Mouse (Mus musculus) forebrain, embryonic 14.5 days (tissue): ENCODE measurements at regions not wholly inside any gene's neighbourhood (a gene's known extent, or its start where the extent isn't known, plus 50 kb on each side); places are given as distances from the start of the nearest gene placed in this dataset.

ENCODE experiments used
- ATAC-seq: fragments of 200-750 bp; cut with Nextera tagmentation; 2 replicates; pipeline ENCODE4 v1.8.0; 2017; ENCODE audit warnings: mild to moderate bottlenecking, moderate library complexity
- DNase-seq: peaks from one replicate; pipeline ENCODE4 v3.0.0-alpha.2; 2015; ENCODE audit warnings: low spot score
- H3K27ac ChIP-seq: fragments of 300-500 bp; sonication (generic); 2 replicates; pipeline ENCODE4 v1.5.1; 2014; ENCODE audit warnings: low read depth, mild to moderate bottlenecking, control low read depth, low read length, moderate library complexity
- H3K27me3 ChIP-seq: fragments of 300-500 bp; sonication (generic); replicated peaks from 2 replicates; pipeline ENCODE4 v1.6.1; 2014; ENCODE audit warnings: low read length, control low read depth, mixed read lengths; ENCODE audit not compliant: control insufficient read depth, insufficient read depth
- H3K36me3 ChIP-seq: fragments of 300-500 bp; sonication (generic); 2 replicates; pipeline ENCODE4 v1.6.1; 2014; ENCODE audit warnings: low read length, control low read depth; ENCODE audit not compliant: control insufficient read depth, insufficient read depth
- H3K4me1 ChIP-seq: fragments of 300-500 bp; sonication (generic); 2 replicates; pipeline ENCODE4 v1.6.1; 2014; ENCODE audit warnings: antibody characterized with exemption, low read length, control low read depth; ENCODE audit not compliant: control insufficient read depth, insufficient read depth
- H3K4me2 ChIP-seq: fragments of 300-500 bp; sonication (generic); 2 replicates; pipeline ENCODE4 v1.6.1; 2014; ENCODE audit warnings: mild to moderate bottlenecking, control low read depth, low read length
- H3K4me3 ChIP-seq: fragments of 300-500 bp; sonication (generic); 2 replicates; pipeline ENCODE4 v1.5.1; 2014; ENCODE audit warnings: low read depth, low read length, control low read depth
- H3K9ac ChIP-seq: fragments of 300-500 bp; sonication (generic); 2 replicates; pipeline ENCODE4 v1.6.1; 2014; ENCODE audit warnings: mild to moderate bottlenecking, low read length, control low read depth, moderate library complexity
- H3K9me3 ChIP-seq: fragments of 300-500 bp; sonication (generic); replicated peaks from 2 replicates; pipeline ENCODE4 v1.6.1; 2016; ENCODE audit warnings: low read length, control low read depth, mixed read lengths; ENCODE audit not compliant: control insufficient read depth
- WGBS: fragments of 180-500 bp; shearing (Covaris S2); extraction: QIAGEN DNeasy Blood & Tissue Kit; methylation state at CpG from one replicate; pipeline ENCODE4 v1.1.7; 2014; 5-methylcytosine and 5-hydroxymethylcytosine counted together

- Histone ChIP-seq H3K27ac (no peak overlapping the region), H3K9me3 (no peaks in the 10 kb centered on the region), H3K4me2 (no peak overlapping the region), H3K4me3 (no peak overlapping the region), H3K4me1 (no peaks in the 10 kb centered on the region), H3K36me3 (no peaks in the 10 kb centered on the region), H3K27me3 (no peaks in the 10 kb centered on the region), H3K9ac (no peak overlapping the region)
- WGBS: 89% methylated on average over 3 of the region's 3 CpGs
- no peak for DNase-seq
- no peak for ATAC-seq
Observed at GRCm38 (mm10) chr9:6645796-6646309, 376.2 kb upstream of the Ddi1 start.

GRCm38 (mm10) chr9:6645321-6645720 is 375.7 kb upstream of the Ddi1 start:
- Histone ChIP-seq H3K27me3 (no peaks in the 10 kb centered on the region), H3K9me3 (no peaks in the 10 kb centered on the region), H3K4me1 (no peaks in the 10 kb centered on the region), H3K36me3 (no peaks in the 10 kb centered on the region), H3K4me3 (no peak overlapping the region), H3K4me2 (no peak overlapping the region), H3K9ac (no peak overlapping the region), H3K27ac (no peak overlapping the region)
- DNase-seq: no peak
- 67% methylated on average over 2 of the region's 2 CpGs for WGBS
- no peak for ATAC-seq

- Histone ChIP-seq H3K36me3 (no peaks in the 10 kb centered on the region), H3K9ac (no peak overlapping the region), H3K4me2 (no peak overlapping the region), H3K4me1 (no peaks in the 10 kb centered on the region), H3K4me3 (no peak overlapping the region), H3K9me3 (no peaks in the 10 kb centered on the region), H3K27ac (no peak overlapping the region), H3K27me3 (no peaks in the 10 kb centered on the region)
- 95% methylated on average over 2 of the region's 2 CpGs for WGBS
- ATAC-seq (no peak), DNase-seq (no peak)
Observed at GRCm38 (mm10) chr9:6617155-6617554, 347.5 kb upstream of the Ddi1 start.

GRCm38 (mm10) chr9:6609284-6609627 is 339.6 kb upstream of the Ddi1 start:
- no peak for DNase-seq

GRCm38 (mm10) chr9:6608428-6609283 is 339.0 kb upstream of the Ddi1 start:
- no peaks in the 10 kb centered on the region for H3K9me3 ChIP-seq
- WGBS: 33% methylated on average over 5 of the region's 5 CpGs
- DNase-seq (no peak), ATAC-seq (no peak)
- H3K36me3 ChIP-seq: no peaks in the 10 kb centered on the region
- no peaks in the 10 kb centered on the region for H3K27me3 ChIP-seq
- H3K27ac ChIP-seq: no peak overlapping the region
- no peak overlapping the region for H3K4me3 ChIP-seq
- H3K9ac ChIP-seq: no peak overlapping the region
- no peaks in the 10 kb centered on the region for H3K4me1 ChIP-seq
- H3K4me2 ChIP-seq: no peak overlapping the region

More at GRCm38 (mm10) chr9:6609284-6609627, 339.6 kb upstream of the Ddi1 start:
- Histone ChIP-seq H3K4me3 (no peak overlapping the region), H3K36me3 (no peaks in the 10 kb centered on the region), H3K27me3 (no peaks in the 10 kb centered on the region), H3K9me3 (no peaks in the 10 kb centered on the region), H3K27ac (no peak overlapping the region), H3K9ac (no peak overlapping the region), H3K4me2 (no peak overlapping the region), H3K4me1 (no peaks in the 10 kb centered on the region)
- WGBS: 81% methylated on average over 1 of the region's 1 CpGs
- no peak for ATAC-seq
